Mouse (Mus musculus): ENCODE measurements around the gene Specc1.

GRCm38 (mm10) chr11:62243871-62244270 is 287.3 kb downstream of the Specc1 start:
- TF ChIP-seq EP300 (IDR thresholded peaks at IDR 0.05; ENCODE audit: low read depth) (no peak), CTCF (IDR thresholded peaks at IDR 0.05; ENCODE audit: low read depth) (no peak)
